Mouse (Mus musculus): ENCODE measurements around the gene Rac2. TPM values are rescaled to one million over a fixed set of nuclear protein-coding genes. Genes with fewer than 3 reads are reported as not detected.

Gene Rac2
- polyA plus RNA-seq, 1 experiment from 2014 or later: 6.7 TPM

DNA sequence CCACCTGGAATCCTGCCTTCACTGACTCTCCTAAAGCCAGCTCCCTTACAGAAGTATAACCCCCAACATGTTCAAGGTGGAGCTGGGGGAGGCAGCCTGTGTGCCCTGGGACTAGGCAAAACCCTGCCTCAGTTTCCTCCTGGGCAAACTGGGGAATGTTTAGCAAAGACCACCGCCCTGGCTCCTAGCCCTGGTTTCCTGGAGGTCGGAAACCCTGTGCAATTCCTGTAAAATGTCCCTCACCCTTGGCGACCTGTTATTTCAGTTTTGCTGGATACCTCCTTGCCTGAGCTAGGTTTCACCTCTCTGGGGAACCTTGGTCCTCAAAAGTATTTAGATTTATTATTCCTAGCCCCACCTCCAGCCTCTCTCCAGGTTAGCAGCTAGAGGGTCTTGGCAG, 42.4 kb downstream of the Rac2 start:
- Histone ChIP-seq H3K27ac (replicated peaks) (no peak overlapping the region), H3K9me3 (replicated peaks) (no peaks in the 10 kb centered on the region), H3K9ac (replicated peaks) (peak overlapping the region; percentile 50; the same call in 1 of the 2 replicates), H3K4me2 (peak overlapping the region; percentile 55; the same call in 1 of the 2 replicates), H3K4me1 (peaks cover 35% of the 10 kb centered on the region), H3K27me3 (replicated peaks) (no peaks in the 10 kb centered on the region), H3K4me3 (replicated peaks) (no peak overlapping the region), H3K36me3 (no peaks in the 10 kb centered on the region)
- no peak for ATAC-seq (ENCODE audit: low FRiP score)
- WGBS: 79% methylated on average over 3 of the region's 3 CpGs

DNA sequence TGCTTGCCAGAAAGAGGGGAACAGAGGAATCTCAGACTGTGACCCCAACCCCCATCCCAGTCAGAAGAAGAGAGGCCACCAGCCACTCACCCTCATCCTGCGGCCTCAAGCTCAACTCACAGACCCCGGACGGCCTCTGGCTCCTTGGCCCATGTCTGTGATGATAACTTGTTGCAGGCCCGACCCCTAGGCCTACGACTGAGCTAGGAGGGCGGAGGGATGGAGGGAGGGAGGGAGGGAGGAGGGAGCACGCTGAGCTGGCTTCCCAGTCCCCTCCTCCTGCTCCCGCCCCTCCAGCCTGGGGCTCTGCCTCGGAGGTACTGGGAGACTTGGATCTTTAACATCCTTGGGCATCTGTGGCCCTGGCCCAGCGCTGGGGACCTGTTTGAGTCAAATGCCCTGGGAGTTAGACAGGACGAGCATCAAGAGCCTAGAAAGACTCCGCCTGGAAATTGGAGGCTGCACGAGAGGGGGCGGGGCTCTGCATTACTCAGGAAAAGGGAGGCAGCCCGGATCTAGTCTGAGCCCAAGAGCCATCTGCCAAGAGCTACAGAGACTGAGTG, 43.1 kb downstream of the Rac2 start:
- Histone ChIP-seq H3K9me3 (replicated peaks) (no peaks in the 10 kb centered on the region), H3K9ac (replicated peaks) (peak overlapping the region; percentile 50), H3K4me2 (peak overlapping the region; percentile 55), H3K27ac (replicated peaks) (peak overlapping the region; percentile 68), H3K4me1 (peaks cover 35% of the 10 kb centered on the region), H3K36me3 (no peaks in the 10 kb centered on the region), H3K4me3 (replicated peaks) (peak overlapping the region; percentile 31), H3K27me3 (replicated peaks) (no peaks in the 10 kb centered on the region)
- WGBS: 4% methylated on average over 15 of the region's 15 CpGs
- ATAC-seq (ENCODE audit: low FRiP score): no peak

DNA sequence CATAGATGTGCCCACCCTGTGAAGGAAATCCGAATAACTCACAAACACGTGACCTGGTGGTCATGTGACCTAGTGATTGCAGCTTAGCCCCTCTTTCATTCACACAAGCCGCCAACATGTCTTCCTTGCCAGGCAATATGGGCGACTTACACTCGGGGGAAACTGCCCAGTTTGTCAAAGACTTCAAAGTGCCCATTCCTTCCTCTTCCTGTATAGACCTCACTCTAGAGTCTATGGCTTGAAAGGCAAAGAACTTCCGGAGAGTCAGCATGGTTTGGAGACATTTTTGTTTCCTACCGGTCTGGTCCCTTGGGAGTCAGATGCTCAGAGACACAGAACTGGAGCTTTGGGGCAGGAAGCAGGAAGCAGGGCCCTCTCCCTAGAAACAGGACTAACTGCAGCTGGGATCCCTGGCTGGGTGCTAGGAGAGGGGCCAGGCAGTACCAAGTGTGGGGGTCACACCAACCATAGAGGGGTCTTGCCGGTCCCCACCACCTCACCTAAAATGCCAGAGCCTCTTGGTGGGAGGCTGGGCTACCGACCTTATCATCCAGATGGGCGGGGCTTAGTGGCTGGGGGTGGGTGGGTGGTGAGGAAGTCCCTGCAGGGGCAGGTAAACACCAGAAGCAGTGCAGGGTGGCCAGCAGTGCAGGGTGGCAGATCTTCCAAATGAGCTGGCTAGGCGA, 43.7 kb downstream of the Rac2 start:
- peak overlapping the region; percentile 50 for H3K9ac ChIP-seq (replicated peaks)
- H3K4me1 ChIP-seq: peaks cover 35% of the 10 kb centered on the region
- no peaks in the 10 kb centered on the region for H3K9me3 ChIP-seq (replicated peaks)
- ATAC-seq (ENCODE audit: low FRiP score): no peak
- H3K27me3 ChIP-seq (replicated peaks): no peaks in the 10 kb centered on the region
- H3K4me2 ChIP-seq: peak overlapping the region; percentile 55
- peak overlapping the region; percentile 31 for H3K4me3 ChIP-seq (replicated peaks)
- WGBS: 53% methylated on average over 11 of the region's 11 CpGs
- no peaks in the 10 kb centered on the region for H3K36me3 ChIP-seq
- peak overlapping the region; percentile 68 for H3K27ac ChIP-seq (replicated peaks)

DNA sequence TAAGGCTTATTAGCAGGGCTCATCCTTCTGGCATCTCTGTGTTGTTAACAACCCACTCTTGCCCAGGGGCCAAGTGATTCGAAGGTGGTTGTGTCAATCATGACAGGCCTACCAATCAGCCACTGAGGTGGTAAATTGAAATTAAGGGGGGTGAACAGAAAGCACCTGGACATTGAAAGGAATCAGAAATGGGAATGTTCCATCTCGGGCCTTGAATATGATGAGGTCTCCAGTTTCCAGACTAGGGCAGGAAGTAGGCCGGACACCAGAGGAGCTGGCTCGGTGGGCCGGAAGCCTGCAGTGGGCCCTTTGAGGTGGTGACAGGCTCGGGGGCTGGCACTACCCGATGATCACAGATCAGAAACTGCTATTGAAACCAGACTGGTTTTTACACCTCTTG, 44.6 kb downstream of the Rac2 start:
- WGBS: 89% methylated on average over 7 of the region's 7 CpGs
- Histone ChIP-seq H3K27me3 (replicated peaks) (no peaks in the 10 kb centered on the region), H3K27ac (replicated peaks) (no peak overlapping the region), H3K4me3 (replicated peaks) (no peak overlapping the region), H3K36me3 (no peaks in the 10 kb centered on the region), H3K9ac (replicated peaks) (no peak overlapping the region), H3K4me1 (peaks cover 35% of the 10 kb centered on the region), H3K4me2 (no peak overlapping the region), H3K9me3 (replicated peaks) (no peaks in the 10 kb centered on the region)
- no peak for ATAC-seq (ENCODE audit: low FRiP score)

DNA sequence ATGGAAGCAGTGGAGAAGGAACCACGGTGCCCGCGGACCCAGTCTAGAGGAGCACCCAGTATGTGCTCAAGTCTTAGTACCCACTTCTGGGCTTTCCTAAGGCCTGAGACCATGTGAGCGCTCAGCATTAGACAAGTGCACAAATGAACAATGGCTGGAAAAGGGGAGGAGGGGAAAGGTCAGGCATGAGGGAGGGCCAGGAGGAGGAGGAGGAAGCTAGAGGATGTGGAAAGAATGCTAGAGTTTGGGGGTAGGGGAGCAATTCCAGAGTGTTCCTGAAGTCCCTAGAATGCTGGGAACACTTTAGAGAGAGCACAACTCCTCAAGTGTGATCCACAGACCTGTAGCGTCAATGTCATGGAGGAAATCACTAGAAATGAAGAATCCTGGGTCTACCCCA, 48.4 kb downstream of the Rac2 start:
- H3K4me1 ChIP-seq: peaks cover 7% of the 10 kb centered on the region
- no peak for ATAC-seq (ENCODE audit: low FRiP score)
- WGBS: 90% methylated on average over 5 of the region's 5 CpGs

DNA sequence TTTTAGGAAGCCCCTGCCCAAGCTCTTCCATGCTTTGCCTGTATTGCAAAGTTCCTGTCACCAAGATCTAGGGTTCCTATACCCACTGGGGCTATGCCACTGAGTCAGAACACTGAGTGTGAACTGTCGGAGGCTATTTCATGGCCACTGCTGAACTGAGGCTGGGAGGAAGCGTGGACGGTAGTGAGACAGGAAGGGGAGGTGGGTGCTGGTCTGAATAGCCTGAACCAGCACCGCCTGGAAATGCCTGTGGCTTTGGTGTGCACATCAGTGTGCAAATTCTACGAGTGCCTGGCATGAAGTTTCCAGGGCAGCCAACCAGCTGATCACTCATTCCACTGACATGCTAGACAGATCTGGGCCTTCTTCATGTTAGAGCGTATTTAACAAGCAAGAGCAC, 50.7 kb downstream of the Rac2 start:
- no peaks in the 10 kb centered on the region for H3K36me3 ChIP-seq
- no peaks in the 10 kb centered on the region for H3K9me3 ChIP-seq (replicated peaks)
- no peak overlapping the region for H3K4me2 ChIP-seq
- no peaks in the 10 kb centered on the region for H3K4me1 ChIP-seq
- H3K27me3 ChIP-seq (replicated peaks): no peaks in the 10 kb centered on the region
- ATAC-seq (ENCODE audit: low FRiP score): no peak
- 75% methylated on average over 6 of the region's 6 CpGs for WGBS
- no peak overlapping the region for H3K27ac ChIP-seq (replicated peaks)
- H3K9ac ChIP-seq (replicated peaks): no peak overlapping the region
- H3K4me3 ChIP-seq (replicated peaks): no peak overlapping the region

More for the DNA sequence above, 48.4 kb downstream of the Rac2 start:
- H3K9me3 ChIP-seq (replicated peaks): no peaks in the 10 kb centered on the region
- no peak overlapping the region for H3K4me2 ChIP-seq
- H3K9ac ChIP-seq (replicated peaks): no peak overlapping the region
- no peak overlapping the region for H3K4me3 ChIP-seq (replicated peaks)
- no peak overlapping the region for H3K27ac ChIP-seq (replicated peaks)
- no peaks in the 10 kb centered on the region for H3K27me3 ChIP-seq (replicated peaks)
- H3K36me3 ChIP-seq: no peaks in the 10 kb centered on the region

DNA sequence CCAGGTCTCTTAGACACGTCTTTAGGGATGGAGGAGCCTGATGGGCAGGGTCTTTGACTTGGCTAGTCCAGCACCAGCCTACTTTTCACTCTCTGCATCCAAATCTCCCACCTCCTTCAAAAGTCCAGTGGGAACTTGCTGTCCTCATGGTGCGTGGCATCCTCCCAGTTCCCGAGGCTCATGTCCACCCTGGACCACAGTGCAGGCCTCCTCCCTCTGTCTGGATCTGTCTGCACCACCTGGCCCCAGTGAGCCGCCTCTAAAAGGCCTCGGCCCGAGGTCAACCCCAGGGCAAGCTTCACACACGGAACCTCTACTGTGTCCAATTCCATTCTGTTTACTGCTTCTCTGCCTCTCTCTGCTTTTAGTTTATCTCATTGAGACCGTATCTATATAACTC, 51.3 kb downstream of the Rac2 start:
- no peak overlapping the region for H3K27ac ChIP-seq (replicated peaks)
- no peak for ATAC-seq (ENCODE audit: low FRiP score)

DNA sequence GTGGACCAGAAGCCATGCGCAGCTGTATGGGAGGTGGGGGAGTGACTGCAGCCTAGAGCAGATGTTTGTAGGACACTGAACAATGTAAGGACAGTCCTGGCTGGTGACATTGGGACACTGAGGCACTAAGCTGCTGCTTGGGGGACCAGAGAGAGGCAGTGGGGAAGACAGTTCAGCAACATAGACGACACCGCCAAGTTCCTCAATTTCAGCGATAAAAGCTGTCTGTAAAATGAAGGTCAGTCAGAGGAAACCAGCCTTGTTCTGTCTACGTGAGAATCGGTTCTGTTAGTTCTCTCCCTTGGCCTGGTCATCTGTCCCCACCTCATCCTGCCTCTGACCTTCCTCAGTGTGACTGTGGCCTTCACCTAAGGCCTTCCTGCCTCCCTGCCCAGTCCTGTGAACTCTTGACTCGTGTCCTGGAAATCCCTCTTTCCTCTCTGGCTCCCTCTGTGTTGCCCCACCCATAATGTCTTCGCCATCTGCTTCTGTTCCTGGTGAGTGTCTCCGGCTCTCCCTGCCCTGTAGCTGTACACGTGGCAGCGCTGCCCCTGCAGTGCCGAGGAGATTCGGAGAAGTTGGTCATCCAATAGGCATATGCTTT, 52.4 kb downstream of the Rac2 start:
- WGBS: 76% methylated on average over 13 of the region's 13 CpGs
- H3K9ac ChIP-seq (replicated peaks): no peak overlapping the region
- H3K27me3 ChIP-seq (replicated peaks): no peaks in the 10 kb centered on the region
- H3K9me3 ChIP-seq (replicated peaks): no peaks in the 10 kb centered on the region
- H3K27ac ChIP-seq (replicated peaks): no peak overlapping the region
- H3K4me1 ChIP-seq: no peaks in the 10 kb centered on the region
- no peak for ATAC-seq (ENCODE audit: low FRiP score)
- H3K36me3 ChIP-seq: no peaks in the 10 kb centered on the region
- no peak overlapping the region for H3K4me3 ChIP-seq (replicated peaks)
- no peak overlapping the region for H3K4me2 ChIP-seq

More for the DNA sequence above, 51.3 kb downstream of the Rac2 start:
- H3K4me1 ChIP-seq: no peaks in the 10 kb centered on the region
- no peaks in the 10 kb centered on the region for H3K27me3 ChIP-seq (replicated peaks)
- 65% methylated on average over 8 of the region's 8 CpGs for WGBS
- H3K9ac ChIP-seq (replicated peaks): no peak overlapping the region
- H3K4me3 ChIP-seq (replicated peaks): no peak overlapping the region
- no peaks in the 10 kb centered on the region for H3K9me3 ChIP-seq (replicated peaks)
- H3K36me3 ChIP-seq: no peaks in the 10 kb centered on the region
- H3K4me2 ChIP-seq: no peak overlapping the region

DNA sequence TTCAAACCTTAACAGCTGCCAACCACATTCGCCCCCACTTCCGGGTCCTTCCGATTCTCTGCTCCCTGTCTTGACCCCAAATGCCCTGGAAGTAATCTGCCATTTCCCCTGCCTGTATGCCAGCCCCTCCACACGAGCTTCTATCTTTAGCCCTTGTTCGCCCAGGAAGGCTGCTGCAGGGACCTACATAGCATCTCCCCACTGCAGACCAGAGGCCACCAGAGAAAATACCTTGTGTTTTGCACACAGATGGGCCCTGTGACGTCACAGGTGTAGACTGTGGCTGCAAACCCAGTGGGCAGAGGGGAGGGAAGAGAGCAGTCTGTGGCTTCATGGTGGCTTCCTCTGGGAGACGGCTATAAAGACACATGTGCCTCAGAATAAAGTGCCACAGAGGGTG, 54.4 kb downstream of the Rac2 start:
- no peak for ATAC-seq (ENCODE audit: low FRiP score)
- Histone ChIP-seq H3K4me1 (peaks cover 4% of the 10 kb centered on the region; the same call in 1 of the 2 replicates), H3K27ac (replicated peaks) (no peak overlapping the region), H3K9me3 (replicated peaks) (no peaks in the 10 kb centered on the region), H3K27me3 (replicated peaks) (no peaks in the 10 kb centered on the region), H3K9ac (replicated peaks) (no peak overlapping the region), H3K4me2 (no peak overlapping the region), H3K36me3 (no peaks in the 10 kb centered on the region), H3K4me3 (replicated peaks) (no peak overlapping the region)
- WGBS: 77% methylated on average over 7 of the region's 7 CpGs

DNA sequence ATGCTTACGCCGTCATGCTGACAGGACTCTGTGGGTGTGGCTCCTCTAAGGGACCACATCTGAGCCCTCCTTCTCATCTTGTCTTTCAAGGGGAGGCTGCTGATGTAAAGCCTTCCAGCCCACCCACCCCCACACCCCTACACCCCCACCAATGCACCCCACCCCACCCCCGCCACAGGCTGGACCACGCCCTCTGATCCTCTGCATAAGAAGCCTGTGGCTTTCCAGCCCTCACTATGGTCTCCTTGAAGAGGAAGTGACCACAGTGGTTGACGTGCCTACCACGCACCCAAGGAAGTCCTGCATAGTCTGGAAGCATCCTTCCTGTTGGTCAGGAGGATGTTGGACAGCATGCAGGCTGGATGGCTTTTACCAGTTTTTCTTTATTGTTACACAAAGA, 56.8 kb downstream of the Rac2 start:
- peaks cover 4% of the 10 kb centered on the region; the same call in 1 of the 2 replicates for H3K4me1 ChIP-seq
- ATAC-seq (ENCODE audit: low FRiP score): no peak
- no peak overlapping the region for H3K4me3 ChIP-seq (replicated peaks)
- WGBS: 86% methylated on average over 6 of the region's 6 CpGs
- no peak overlapping the region for H3K4me2 ChIP-seq
- no peak overlapping the region for H3K9ac ChIP-seq (replicated peaks)
- H3K36me3 ChIP-seq: no peaks in the 10 kb centered on the region
- H3K27me3 ChIP-seq (replicated peaks): no peaks in the 10 kb centered on the region
- no peaks in the 10 kb centered on the region for H3K9me3 ChIP-seq (replicated peaks)
- no peak overlapping the region for H3K27ac ChIP-seq (replicated peaks)

DNA sequence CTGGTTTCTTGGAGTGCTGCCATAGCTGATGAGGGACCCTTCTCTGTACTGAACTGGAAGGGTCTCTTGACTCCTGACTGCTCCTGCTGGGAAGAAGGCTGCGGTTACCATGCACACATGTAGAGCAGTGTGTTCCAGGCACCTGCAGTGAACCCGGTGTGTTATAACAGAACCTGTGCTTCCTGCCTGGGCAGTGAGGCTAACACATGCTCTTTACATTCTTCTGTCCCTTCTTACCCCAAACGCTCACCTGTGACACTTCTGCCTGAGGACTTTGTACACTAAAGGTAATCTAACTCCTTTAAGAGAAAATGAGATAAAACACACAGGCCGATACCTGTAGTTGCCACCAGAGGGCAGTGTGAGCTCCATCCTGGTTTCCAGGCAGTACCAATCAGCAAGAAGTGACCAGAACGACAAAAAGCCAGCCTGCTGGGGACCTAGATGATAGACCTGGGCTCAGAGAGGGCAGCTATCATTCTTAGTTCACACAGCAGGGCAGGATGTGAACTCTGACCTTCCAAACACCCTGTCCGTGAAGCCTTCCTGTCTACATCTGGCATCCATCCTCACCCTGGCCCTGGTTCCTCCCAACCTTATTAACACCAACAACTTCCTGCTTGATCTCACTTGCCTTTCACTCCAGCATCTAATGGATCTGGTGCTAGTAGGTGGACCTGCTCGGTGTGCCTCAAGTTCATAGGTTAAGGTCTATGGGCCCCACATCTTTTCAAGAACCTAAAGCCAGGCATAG, 58.0 kb downstream of the Rac2 start:
- Histone ChIP-seq H3K27me3 (replicated peaks) (no peaks in the 10 kb centered on the region), H3K4me1 (peaks cover 10% of the 10 kb centered on the region), H3K4me3 (replicated peaks) (no peak overlapping the region), H3K4me2 (no peak overlapping the region), H3K36me3 (no peaks in the 10 kb centered on the region), H3K9me3 (replicated peaks) (no peaks in the 10 kb centered on the region), H3K27ac (replicated peaks) (no peak overlapping the region), H3K9ac (replicated peaks) (no peak overlapping the region)
- WGBS: 34% methylated on average over 7 of the region's 7 CpGs
- ATAC-seq (ENCODE audit: low FRiP score): no peak
